Mouse (Mus musculus): ENCODE data around the gene Tsfm. TPM values are rescaled to one million over a fixed set of nuclear protein-coding genes. Genes with fewer than 3 reads are reported as not detected.

Tsfm gene
- polyA plus RNA-seq, 1 experiment from 2014 or later = 85.0 TPM

DNA sequence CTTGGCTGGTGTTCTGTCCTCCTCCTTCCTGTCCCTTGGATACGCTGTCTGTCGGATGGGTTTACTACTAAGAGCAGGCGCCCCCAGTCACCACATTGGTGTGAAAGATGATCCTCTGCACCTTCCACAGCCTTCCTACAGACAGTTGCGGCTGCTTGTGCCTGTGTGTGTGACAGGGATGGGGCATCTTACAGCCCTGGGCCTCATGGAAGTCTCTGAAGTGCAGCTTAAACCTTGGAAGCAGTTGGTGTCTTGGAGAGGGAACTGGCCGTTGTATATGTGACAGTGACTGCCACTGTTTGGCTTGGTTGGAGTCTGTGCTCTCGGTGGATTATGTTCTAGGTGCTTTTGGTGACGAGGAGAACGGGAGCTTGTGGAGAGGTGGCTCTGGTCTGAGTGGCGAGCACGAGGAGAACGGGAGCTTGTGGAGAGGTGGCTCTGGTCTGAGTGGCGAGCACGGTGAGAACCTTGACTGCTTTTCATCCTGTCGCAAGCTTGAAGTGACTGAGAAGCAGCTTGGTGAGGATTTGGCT, 47.4 kb downstream of the Tsfm start:
- H3K4me3 ChIP-seq (ENCODE audit: control insufficient read depth in 1 of 2, insufficient read depth in 1 of 2, low read depth in 1 of 2, low read length in 2 of 2) = peak overlapping the region; percentile 8 to 95
- no peaks in the 10 kb centered on the region for H3K36me3 ChIP-seq (ENCODE audit: control insufficient read depth, insufficient read depth, low read length)
- H3K9ac ChIP-seq (ENCODE audit: low read length) = peak overlapping the region; percentile 99
- H3K4me1 ChIP-seq (ENCODE audit: control insufficient read depth in 2 of 2, insufficient read depth in 2 of 2, low read length in 2 of 2) = peaks cover 68 to 76% of the 10 kb centered on the region in 2 experiments
- H3K27ac ChIP-seq (replicated peaks in 1 of 2; ENCODE audit: control insufficient read depth in 1 of 2, insufficient read depth in 1 of 2, low read depth in 2 of 2, low read length in 2 of 2) = peak overlapping the region; percentile 81 to 84
- H3K27me3 ChIP-seq (ENCODE audit: control insufficient read depth, insufficient read depth, low read length) = no peaks in the 10 kb centered on the region
- no peaks in the 10 kb centered on the region for H3K9me3 ChIP-seq (ENCODE audit: control insufficient read depth, low read length)
- ATAC-seq (ENCODE audit: insufficient number of reproducible peaks, insufficient read depth, low FRiP score, low read depth) = no peak
- H3K4me2 ChIP-seq (ENCODE audit: low read length) = peak overlapping the region; percentile 82
- WGBS = 21% methylated on average over 14 of the region's 14 CpGs

DNA sequence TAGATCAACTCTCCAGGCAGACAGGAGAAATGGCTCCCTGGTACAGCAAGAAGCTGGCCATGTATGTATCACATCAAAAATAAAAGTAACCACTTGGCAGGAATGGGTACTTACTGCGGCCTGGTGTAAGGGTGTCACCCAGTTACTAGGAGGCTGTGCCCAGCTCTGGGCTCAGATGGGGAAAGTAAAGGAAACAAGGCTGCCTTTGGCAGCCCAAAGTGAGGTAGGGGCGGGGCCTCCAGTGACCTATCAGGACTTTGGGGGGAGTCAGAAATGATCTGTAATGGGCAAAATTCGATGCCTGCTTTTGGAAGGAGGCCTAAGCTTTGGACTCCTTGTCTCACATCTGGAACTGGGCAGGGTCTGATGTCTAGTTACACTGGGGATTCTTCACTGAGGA, 48.9 kb downstream of the Tsfm start:
- Histone ChIP-seq H3K4me2 (ENCODE audit: low read length) (peak overlapping the region; percentile 82), H3K4me3 (ENCODE audit: control insufficient read depth in 1 of 2, insufficient read depth in 1 of 2, low read depth in 1 of 2, low read length in 2 of 2) (peak overlapping the region in 1 of 2 experiments; percentile 95; a peak in 3 of 4 replicates), H3K27ac (replicated peaks in 1 of 2; ENCODE audit: control insufficient read depth in 1 of 2, insufficient read depth in 1 of 2, low read depth in 2 of 2, low read length in 2 of 2) (peak overlapping the region in 1 of 2 experiments; percentile 100; a peak in 2 of 4 replicates), H3K4me1 (ENCODE audit: control insufficient read depth in 2 of 2, insufficient read depth in 2 of 2, low read length in 2 of 2) (peaks cover 57 to 68% of the 10 kb centered on the region in 2 experiments), H3K9ac (ENCODE audit: low read length) (peak overlapping the region; percentile 99), H3K27me3 (ENCODE audit: control insufficient read depth, insufficient read depth, low read length) (no peaks in the 10 kb centered on the region), H3K36me3 (ENCODE audit: control insufficient read depth, insufficient read depth, low read length) (no peaks in the 10 kb centered on the region), H3K9me3 (ENCODE audit: control insufficient read depth, low read length) (no peaks in the 10 kb centered on the region)
- ATAC-seq (ENCODE audit: insufficient number of reproducible peaks, insufficient read depth, low FRiP score, low read depth) = no peak
- WGBS = 56% methylated on average over 3 of the region's 3 CpGs

DNA sequence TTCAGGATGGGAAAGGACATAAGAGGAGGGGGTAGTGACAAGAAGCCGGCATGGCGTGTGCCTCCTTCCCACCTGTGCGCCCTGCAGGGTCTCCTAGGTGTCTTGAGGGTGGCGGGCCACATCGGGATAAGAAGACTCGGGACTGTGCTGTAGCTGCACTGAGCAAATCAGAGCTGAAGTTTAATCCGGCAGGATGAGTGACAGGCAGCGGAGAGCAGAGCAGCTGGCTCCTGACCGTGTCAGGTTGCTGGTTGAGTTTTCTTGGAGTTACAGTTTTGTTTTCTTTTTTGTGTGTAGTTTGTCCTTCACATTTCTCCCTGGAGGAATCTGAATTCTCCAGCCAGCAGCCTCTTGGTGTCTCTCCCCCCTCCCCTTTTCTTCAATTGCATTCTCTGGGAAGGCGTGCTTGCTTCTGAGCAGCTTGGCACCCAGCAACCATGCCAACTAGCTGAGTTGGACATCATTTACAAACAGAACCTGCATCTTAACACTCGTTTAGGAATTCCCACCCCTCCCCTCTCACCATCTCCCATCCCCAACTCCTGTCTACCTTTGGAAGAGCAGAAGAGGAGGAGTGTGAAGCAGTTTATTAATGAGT, 49.6 kb downstream of the Tsfm start:
- 3% methylated on average over 11 of the region's 11 CpGs for WGBS
- peaks cover 51 to 61% of the 10 kb centered on the region in 2 experiments for H3K4me1 ChIP-seq (ENCODE audit: control insufficient read depth in 2 of 2, insufficient read depth in 2 of 2, low read length in 2 of 2)
- ATAC-seq (ENCODE audit: insufficient number of reproducible peaks, insufficient read depth, low FRiP score, low read depth) = no peak
- H3K4me3 ChIP-seq (ENCODE audit: control insufficient read depth in 1 of 2, insufficient read depth in 1 of 2, low read depth in 1 of 2, low read length in 2 of 2) = peak overlapping the region; percentile 95 to 97
- H3K9ac ChIP-seq (ENCODE audit: low read length) = peak overlapping the region; percentile 99
- no peaks in the 10 kb centered on the region for H3K36me3 ChIP-seq (ENCODE audit: control insufficient read depth, insufficient read depth, low read length)
- H3K9me3 ChIP-seq (ENCODE audit: control insufficient read depth, low read length) = no peaks in the 10 kb centered on the region
- peak overlapping the region; percentile 92 to 100 for H3K27ac ChIP-seq (replicated peaks in 1 of 2; ENCODE audit: control insufficient read depth in 1 of 2, insufficient read depth in 1 of 2, low read depth in 2 of 2, low read length in 2 of 2)
- H3K4me2 ChIP-seq (ENCODE audit: low read length) = peak overlapping the region; percentile 82
- H3K27me3 ChIP-seq (ENCODE audit: control insufficient read depth, insufficient read depth, low read length) = no peaks in the 10 kb centered on the region

DNA sequence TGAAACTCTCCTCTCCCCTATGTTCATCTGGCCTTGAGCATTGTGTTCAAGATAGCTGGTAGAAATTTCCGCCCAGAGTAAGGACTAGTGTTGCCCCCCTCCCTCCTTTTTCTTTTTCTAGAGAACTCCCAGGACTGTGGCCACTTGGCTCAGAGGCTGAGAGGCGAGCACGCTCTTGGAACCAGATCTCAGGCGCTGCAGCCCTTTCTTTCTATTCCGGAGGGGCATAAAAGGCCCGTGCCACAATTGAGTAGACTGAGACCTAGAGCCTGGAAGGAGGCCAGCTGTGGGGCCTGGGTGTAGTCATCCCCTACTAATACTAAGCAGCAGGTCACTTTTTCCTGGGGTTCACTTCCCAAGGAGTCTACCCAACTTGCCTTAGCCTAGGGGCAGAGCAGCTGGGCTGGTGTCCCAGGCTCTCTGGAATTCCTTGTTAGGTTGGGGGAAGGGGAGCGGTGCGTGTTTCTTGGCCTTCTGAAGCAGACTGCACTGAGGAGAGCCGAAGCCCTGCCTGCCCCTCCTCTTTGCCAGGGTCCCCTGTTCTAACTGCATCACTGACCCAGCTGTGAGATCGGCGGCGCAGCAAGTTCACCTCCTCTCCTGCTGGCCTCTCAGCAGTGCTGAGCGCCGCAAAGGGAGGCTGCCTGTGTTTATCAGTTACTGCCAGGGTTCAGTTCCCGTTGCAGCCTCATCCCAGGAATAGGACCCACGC, 50.3 kb downstream of the Tsfm start:
- Histone ChIP-seq H3K27ac (replicated peaks in 1 of 2; ENCODE audit: control insufficient read depth in 1 of 2, insufficient read depth in 1 of 2, low read depth in 2 of 2, low read length in 2 of 2) (peak overlapping the region; percentile 92 to 100), H3K4me2 (ENCODE audit: low read length) (peak overlapping the region; percentile 82), H3K9me3 (ENCODE audit: control insufficient read depth, low read length) (no peaks in the 10 kb centered on the region), H3K36me3 (ENCODE audit: control insufficient read depth, insufficient read depth, low read length) (no peaks in the 10 kb centered on the region), H3K4me3 (ENCODE audit: control insufficient read depth in 1 of 2, insufficient read depth in 1 of 2, low read depth in 1 of 2, low read length in 2 of 2) (peak overlapping the region; percentile 95 to 97), H3K4me1 (ENCODE audit: control insufficient read depth in 2 of 2, insufficient read depth in 2 of 2, low read length in 2 of 2) (peaks cover 45 to 55% of the 10 kb centered on the region in 2 experiments), H3K9ac (ENCODE audit: low read length) (peak overlapping the region; percentile 99), H3K27me3 (ENCODE audit: control insufficient read depth, insufficient read depth, low read length) (no peaks in the 10 kb centered on the region)
- 3% methylated on average over 16 of the region's 16 CpGs for WGBS
- no peak for ATAC-seq (ENCODE audit: insufficient number of reproducible peaks, insufficient read depth, low FRiP score, low read depth)

DNA sequence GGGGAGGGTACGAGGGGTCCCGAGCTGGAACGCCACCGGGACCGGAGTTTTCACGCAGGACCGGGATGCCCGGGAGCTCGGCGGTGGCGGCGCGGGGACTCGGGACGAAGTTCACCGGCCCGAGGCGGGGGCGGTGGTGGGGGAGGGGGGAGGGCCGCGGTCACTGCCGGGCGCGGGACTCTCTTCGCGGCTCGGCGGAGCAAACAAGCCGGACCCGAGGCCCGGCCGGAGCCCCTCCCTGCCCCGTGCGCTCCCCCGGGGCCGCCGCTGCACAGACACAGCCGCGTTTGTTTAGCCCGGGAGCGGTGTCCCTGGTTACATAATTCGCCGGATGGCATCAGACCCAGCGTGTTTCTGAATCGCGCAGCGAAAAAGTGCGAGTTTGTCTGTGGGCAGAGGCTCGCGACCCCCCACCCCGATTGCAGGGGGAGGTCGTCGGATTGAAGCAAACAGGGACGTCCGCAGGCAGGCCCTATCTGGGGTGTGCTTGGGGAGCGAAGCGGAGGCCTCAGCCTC, 50.9 kb downstream of the Tsfm start:
- peak overlapping the region; percentile 98 to 100 for H3K27ac ChIP-seq (replicated peaks in 1 of 2; ENCODE audit: control insufficient read depth in 1 of 2, insufficient read depth in 1 of 2, low read depth in 2 of 2, low read length in 2 of 2)
- H3K9ac ChIP-seq (ENCODE audit: low read length) = peak overlapping the region; percentile 99
- H3K36me3 ChIP-seq (ENCODE audit: control insufficient read depth, insufficient read depth, low read length) = no peaks in the 10 kb centered on the region
- peak overlapping the region; percentile 95 to 97 for H3K4me3 ChIP-seq (ENCODE audit: control insufficient read depth in 1 of 2, insufficient read depth in 1 of 2, low read depth in 1 of 2, low read length in 2 of 2)
- H3K4me2 ChIP-seq (ENCODE audit: low read length) = peak overlapping the region; percentile 82
- WGBS = under 1% methylated on average over 50 of the region's 57 CpGs
- H3K27me3 ChIP-seq (ENCODE audit: control insufficient read depth, insufficient read depth, low read length) = no peaks in the 10 kb centered on the region
- no peak for ATAC-seq (ENCODE audit: insufficient number of reproducible peaks, insufficient read depth, low FRiP score, low read depth)
- peaks cover 39 to 48% of the 10 kb centered on the region in 2 experiments for H3K4me1 ChIP-seq (ENCODE audit: control insufficient read depth in 2 of 2, insufficient read depth in 2 of 2, low read length in 2 of 2)
- no peaks in the 10 kb centered on the region for H3K9me3 ChIP-seq (ENCODE audit: control insufficient read depth, low read length)

DNA sequence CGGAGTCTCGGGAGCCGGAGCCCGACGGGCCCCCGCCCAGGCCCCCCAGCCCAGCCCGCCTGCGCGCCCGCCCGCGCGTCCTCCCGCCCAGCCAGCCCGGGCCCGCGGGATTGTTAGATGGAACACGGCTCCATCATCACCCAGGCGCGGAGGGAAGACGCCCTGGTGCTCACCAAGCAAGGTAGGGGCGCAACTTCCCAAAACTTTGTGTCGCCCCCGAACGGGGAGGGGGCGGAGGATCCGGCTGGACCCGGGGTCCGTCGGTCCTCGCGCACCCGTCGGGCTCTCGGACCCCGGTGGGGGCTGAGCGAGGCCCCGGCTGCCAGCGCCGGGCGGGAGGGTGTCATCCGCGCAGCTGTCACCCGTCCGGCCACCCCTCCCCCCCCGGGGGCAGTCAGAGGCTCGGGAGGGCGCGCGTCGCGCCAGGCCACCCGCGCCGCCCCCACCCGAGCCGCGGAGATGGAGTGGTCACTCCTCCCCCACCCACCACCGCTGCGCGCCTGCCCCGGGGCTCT, 51.5 kb downstream of the Tsfm start:
- peaks cover 34 to 43% of the 10 kb centered on the region in 2 experiments for H3K4me1 ChIP-seq (ENCODE audit: control insufficient read depth in 2 of 2, insufficient read depth in 2 of 2, low read length in 2 of 2)
- no peaks in the 10 kb centered on the region for H3K36me3 ChIP-seq (ENCODE audit: control insufficient read depth, insufficient read depth, low read length)
- H3K9me3 ChIP-seq (ENCODE audit: control insufficient read depth, low read length) = no peaks in the 10 kb centered on the region
- peak; percentile 15 for ATAC-seq (ENCODE audit: insufficient number of reproducible peaks, insufficient read depth, low FRiP score, low read depth)
- peak overlapping the region; percentile 95 to 97 for H3K4me3 ChIP-seq (ENCODE audit: control insufficient read depth in 1 of 2, insufficient read depth in 1 of 2, low read depth in 1 of 2, low read length in 2 of 2)
- H3K27me3 ChIP-seq (ENCODE audit: control insufficient read depth, insufficient read depth, low read length) = no peaks in the 10 kb centered on the region
- peak overlapping the region; percentile 82 for H3K4me2 ChIP-seq (ENCODE audit: low read length)
- H3K9ac ChIP-seq (ENCODE audit: low read length) = peak overlapping the region; percentile 99
- peak overlapping the region; percentile 98 to 100 for H3K27ac ChIP-seq (replicated peaks in 1 of 2; ENCODE audit: control insufficient read depth in 1 of 2, insufficient read depth in 1 of 2, low read depth in 2 of 2, low read length in 2 of 2)
- WGBS = 0% methylated on average over 56 of the region's 62 CpGs

DNA sequence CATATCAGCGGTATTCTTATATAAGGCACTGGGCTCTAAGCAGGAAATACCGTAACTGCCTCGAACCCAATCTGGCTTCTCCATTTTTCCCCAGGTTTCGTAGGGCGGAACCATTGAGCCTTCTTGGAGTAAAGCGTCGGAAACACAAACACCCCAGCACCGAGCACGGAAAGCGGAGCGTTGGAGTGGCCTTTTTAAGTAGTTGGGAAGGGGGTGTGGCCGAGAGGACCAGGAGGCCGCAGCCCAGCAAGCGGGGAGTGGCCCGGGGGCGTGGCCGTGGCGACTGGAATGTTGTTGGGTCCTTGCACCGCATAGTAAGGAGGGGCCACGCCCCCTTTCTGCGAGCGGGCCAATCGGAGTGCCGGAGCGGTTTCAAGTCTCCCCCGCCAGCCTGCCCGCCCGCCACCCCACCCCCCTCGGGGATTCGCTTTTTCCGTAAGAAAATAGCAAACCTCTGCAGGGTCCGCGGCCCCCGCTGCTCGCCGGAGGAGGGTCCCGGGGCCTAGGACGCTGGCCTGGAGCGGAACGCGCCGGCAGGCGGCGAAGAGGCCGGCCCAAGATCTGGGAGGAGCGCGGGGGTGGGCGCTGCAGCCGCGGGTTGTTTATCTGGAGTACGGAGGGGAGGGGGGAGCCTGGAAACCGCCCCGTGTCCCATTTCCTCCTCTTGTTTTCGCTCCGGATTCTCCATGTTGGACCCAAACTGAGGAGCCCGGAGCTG, 52.2 kb downstream of the Tsfm start, which contains the start of gene Ctdsp2:
Gene Ctdsp2 (plus strand): TSS at position 441 of the 718 bp plus-strand sequence.
- peak; percentile 94 for ATAC-seq (ENCODE audit: insufficient number of reproducible peaks, insufficient read depth, low FRiP score, low read depth)
- Histone ChIP-seq H3K9ac (ENCODE audit: low read length) (peak within 1 kb of the TSS; percentile 99), H3K4me3 (ENCODE audit: control insufficient read depth in 1 of 2, insufficient read depth in 1 of 2, low read depth in 1 of 2, low read length in 2 of 2) (peak within 1 kb of the TSS; percentile 95 to 97), H3K9me3 (ENCODE audit: control insufficient read depth, low read length) (no peaks in the 10 kb centered on the region), H3K27ac (replicated peaks in 1 of 2; ENCODE audit: control insufficient read depth in 1 of 2, insufficient read depth in 1 of 2, low read depth in 2 of 2, low read length in 2 of 2) (peak within 1 kb of the TSS; percentile 99 to 100), H3K4me1 (ENCODE audit: control insufficient read depth in 2 of 2, insufficient read depth in 2 of 2, low read length in 2 of 2) (peaks cover 27 to 35% of the 10 kb centered on the region in 2 experiments), H3K36me3 (ENCODE audit: control insufficient read depth, insufficient read depth, low read length) (no peaks in the 10 kb centered on the region), H3K27me3 (ENCODE audit: control insufficient read depth, insufficient read depth, low read length) (no peaks in the 10 kb centered on the region), H3K4me2 (ENCODE audit: low read length) (peak within 1 kb of the TSS; percentile 82)
- WGBS = 2% methylated on average over 45 of the region's 56 CpGs

All from heart, embryonic 14.5 days (tissue).